Mouse (Mus musculus) neutrophil, adult 65 days (primary cell): ENCODE data around the gene Cd40. TPM values are rescaled to one million over a fixed set of nuclear protein-coding genes. Genes with fewer than 3 reads are reported as not detected.

Experiments
- total RNA-seq: library from RNA; stranded (reverse); gene quantifications from 2 replicates; pipeline ENCODE4 v1.2.4, GENCODE M21; 2023

The Cd40 gene
- total RNA-seq = 7.7 and 8.0 TPM in 2 replicates

GRCm38 (mm10) chr2:165054888-165055852 is at the start of gene Cd40:
Gene Cd40, plus strand, starts transcription at chr2:165055627.

GRCm38 (mm10) chr2:165034131-165035057 is 21.0 kb upstream of the Cd40 start, which contains the start of gene Ncoa5:
Gene Ncoa5, minus strand, starts transcription at chr2:165034867.

GRCm38 (mm10) chr2:165090650-165091049 is 35.2 kb downstream of the Cd40 start, which contains the start of gene 1700025C18Rik:
Gene 1700025C18Rik, minus strand, starts transcription at chr2:165090750.

Other genes with a start within 250 kb of the Cd40 start
- gene Zswim1, start 232.9 kb upstream of the Cd40 start, total RNA-seq = 3.1 and 4.0 TPM in 2 replicates
- gene Spata25, start 227.1 kb upstream of the Cd40 start, total RNA-seq = not detected in 2 replicates
- 149 and 152 TPM in 2 replicates for gene Ctsa, start 222.8 kb upstream of the Cd40 start, total RNA-seq
- gene Neurl2, start 222.2 kb upstream of the Cd40 start, total RNA-seq = 0.66 and 1.6 TPM in 2 replicates
- 1.7 and 3.0 TPM in 2 replicates for gene Pltp, start 197.9 kb upstream of the Cd40 start, total RNA-seq
- gene Pcif1, start 176.3 kb upstream of the Cd40 start, total RNA-seq = 48.8 and 69.6 TPM in 2 replicates
- 32.4 and 36.5 TPM in 2 replicates for gene Zfp335, start 143.9 kb upstream of the Cd40 start, total RNA-seq
- gene Mmp9, start 114.8 kb upstream of the Cd40 start, total RNA-seq = 2,237 and 2,648 TPM in 2 replicates
- 6.8 and 7.2 TPM in 2 replicates for gene Slc12a5, start 94.8 kb upstream of the Cd40 start, total RNA-seq
- 13.5 TPM in 2 replicates for gene Ncoa5, start 20.8 kb upstream of the Cd40 start, total RNA-seq
- not detected in 2 replicates for gene 1700025C18Rik, start 35.1 kb downstream of the Cd40 start, total RNA-seq
- not detected in 2 replicates for gene Cdh22, start 179.2 kb downstream of the Cd40 start, total RNA-seq
- gene Slc35c2, start 232.2 kb downstream of the Cd40 start, total RNA-seq = 78.2 and 90.9 TPM in 2 replicates